Mouse (Mus musculus) forebrain, embryonic 10.5 days (tissue): ENCODE measurements around the gene Hist1h1e. TPM values are rescaled to one million over a fixed set of nuclear protein-coding genes. Genes with fewer than 3 reads are reported as not detected.
"Not testable (repeated sequence)": the region's sequence is repeated elsewhere in the genome, so short reads cannot be mapped to it uniquely, and the experiment has no call there.

Experiments
- DNase-seq: peaks from one replicate; pipeline ENCODE4 v3.0.0-alpha.2; 2017; ENCODE audit warnings: low spot score; ENCODE audit errors: extremely low spot score
- H3K27ac ChIP-seq: fragments of 300-500 bp; sonication (generic); 2 replicates; pipeline ENCODE4 v1.5.1; 2016; ENCODE audit warnings: mild to moderate bottlenecking
- H3K27me3 ChIP-seq: fragments of 300-500 bp; sonication (generic); 2 replicates; pipeline ENCODE4 v1.6.1; 2016; ENCODE audit warnings: mild to moderate bottlenecking; ENCODE audit not compliant: poor library complexity, severe bottlenecking
- H3K36me3 ChIP-seq: fragments of 300-500 bp; sonication (generic); replicated peaks from 2 replicates; pipeline ENCODE4 v1.6.1; 2016; ENCODE audit warnings: mild to moderate bottlenecking, moderate library complexity
- H3K4me1 ChIP-seq: fragments of 300-500 bp; sonication (generic); 2 replicates; pipeline ENCODE4 v1.6.1; 2016
- H3K4me3 ChIP-seq: fragments of 300-500 bp; sonication (generic); 2 replicates; pipeline ENCODE4 v1.5.1; 2016; ENCODE audit warnings: mild to moderate bottlenecking, moderate library complexity
- H3K9me3 ChIP-seq: fragments of 300-500 bp; sonication (generic); 2 replicates; pipeline ENCODE4 v1.6.1; 2016; ENCODE audit warnings: mild to moderate bottlenecking, moderate library complexity
- WGBS: fragments of 180-500 bp; shearing (Covaris S2); methylation state at CpG from one replicate; pipeline ENCODE4 v1.1.7; 2016; 5-methylcytosine and 5-hydroxymethylcytosine counted together
- polyA plus RNA-seq: library from polyadenylated mRNA; unstranded; fragments of >200 nt; fragmentation: Nextera tagmentation; extraction: Ambion mirVana; gene quantifications from 2 replicates; pipeline ENCODE4 v1.2.1, GENCODE M21; 2016

The Hist1h1e gene
- 19.8 and 21.4 TPM in 2 replicates for polyA plus RNA-seq

- WGBS = under 1% methylated on average over 53 of the region's 53 CpGs
- peaks cover 23% of the 10 kb centered on the region for H3K27me3 ChIP-seq
- peaks cover 28% of the 10 kb centered on the region for H3K4me1 ChIP-seq
- H3K4me3 ChIP-seq = peak within 1 kb of the TSS; percentile 73
- H3K9me3 ChIP-seq, H3K36me3 ChIP-seq: not testable (repeated sequence)
- peak within 1 kb of the TSS; percentile 97 for H3K27ac ChIP-seq
- DNase-seq = peak; percentile 90
Observed at GRCm38 (mm10) chr13:23622175-23622671, at the start of gene Hist1h1e. Gene Hist1h1e, minus strand, starts transcription at chr13:23622558.

GRCm38 (mm10) chr13:23662536-23662935 is 40.2 kb upstream of the Hist1h1e start:
- DNase-seq = no peak
- no peaks in the 10 kb centered on the region for H3K9me3 ChIP-seq
- no peak overlapping the region for H3K4me3 ChIP-seq
- no peaks in the 10 kb centered on the region for H3K36me3 ChIP-seq
- H3K27me3 ChIP-seq = no peaks in the 10 kb centered on the region
- H3K27ac ChIP-seq = no peak overlapping the region
- 83% methylated on average over 3 of the region's 3 CpGs for WGBS
- H3K4me1 ChIP-seq = no peaks in the 10 kb centered on the region

GRCm38 (mm10) chr13:23659636-23660366 is 37.4 kb upstream of the Hist1h1e start:
- no peaks in the 10 kb centered on the region for H3K9me3 ChIP-seq
- no peak for DNase-seq
- 84% methylated on average over 6 of the region's 6 CpGs for WGBS
- no peaks in the 10 kb centered on the region for H3K36me3 ChIP-seq
- H3K27ac ChIP-seq = no peak overlapping the region
- no peaks in the 10 kb centered on the region for H3K4me1 ChIP-seq
- no peaks in the 10 kb centered on the region for H3K27me3 ChIP-seq
- H3K4me3 ChIP-seq = no peak overlapping the region

GRCm38 (mm10) chr13:23630653-23631052 is 8.3 kb upstream of the Hist1h1e start:
- no peak overlapping the region for H3K27ac ChIP-seq
- no peak for DNase-seq
- H3K36me3 ChIP-seq = no peaks in the 10 kb centered on the region
- no peaks in the 10 kb centered on the region for H3K9me3 ChIP-seq
- peaks cover 40% of the 10 kb centered on the region for H3K27me3 ChIP-seq
- H3K4me1 ChIP-seq = no peaks in the 10 kb centered on the region
- H3K4me3 ChIP-seq = no peak overlapping the region
- WGBS = 52% methylated on average over 1 of the region's 1 CpGs

DNA sequence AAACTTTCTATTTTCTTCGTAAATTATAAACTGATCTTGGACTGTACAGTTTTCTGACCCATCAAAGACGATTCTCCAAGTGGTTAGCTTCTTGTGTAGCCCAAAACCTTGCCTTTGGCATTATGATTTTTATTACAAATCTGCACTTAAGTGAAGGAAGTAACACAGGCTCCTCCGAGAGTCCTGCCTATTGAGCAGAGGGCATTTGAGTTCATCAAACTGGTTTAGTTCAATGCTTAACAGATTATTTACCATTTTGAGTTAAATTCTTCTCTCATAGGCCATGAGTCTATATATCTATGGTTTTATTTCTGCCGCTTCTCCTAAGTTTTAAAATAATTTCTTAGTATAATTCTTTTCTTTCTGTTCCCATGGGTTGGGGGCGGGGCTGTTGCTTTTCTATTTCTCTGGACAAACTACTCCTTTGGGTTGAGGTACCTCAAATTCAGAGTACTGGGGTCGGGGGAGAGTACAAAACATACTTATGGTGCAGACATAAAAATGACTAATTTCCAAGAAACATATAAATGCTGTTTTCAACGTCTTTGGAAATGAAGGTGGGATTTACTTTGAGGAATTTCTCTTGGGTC is 598 bp upstream of the Hist1h1e start:
- Histone ChIP-seq H3K9me3 (no peaks in the 10 kb centered on the region), H3K27ac (peak overlapping the region; percentile 97), H3K36me3 (no peaks in the 10 kb centered on the region), H3K27me3 (peaks cover 26% of the 10 kb centered on the region), H3K4me3 (peak overlapping the region; percentile 73), H3K4me1 (peaks cover 28% of the 10 kb centered on the region)
- no peak for DNase-seq
- 30% methylated on average over 7 of the region's 7 CpGs for WGBS

- WGBS = under 1% methylated on average over 18 of the region's 18 CpGs
- DNase-seq = peak; percentile 48
- H3K27me3 ChIP-seq = peaks cover 21% of the 10 kb centered on the region
- no peaks in the 10 kb centered on the region for H3K36me3 ChIP-seq
- H3K4me3 ChIP-seq = peak overlapping the region; percentile 73
- H3K9me3 ChIP-seq = no peaks in the 10 kb centered on the region
- peaks cover 28% of the 10 kb centered on the region for H3K4me1 ChIP-seq
- peak overlapping the region; percentile 97 for H3K27ac ChIP-seq
Observed at GRCm38 (mm10) chr13:23621532-23622174, 705 bp downstream of the Hist1h1e start.

DNA sequence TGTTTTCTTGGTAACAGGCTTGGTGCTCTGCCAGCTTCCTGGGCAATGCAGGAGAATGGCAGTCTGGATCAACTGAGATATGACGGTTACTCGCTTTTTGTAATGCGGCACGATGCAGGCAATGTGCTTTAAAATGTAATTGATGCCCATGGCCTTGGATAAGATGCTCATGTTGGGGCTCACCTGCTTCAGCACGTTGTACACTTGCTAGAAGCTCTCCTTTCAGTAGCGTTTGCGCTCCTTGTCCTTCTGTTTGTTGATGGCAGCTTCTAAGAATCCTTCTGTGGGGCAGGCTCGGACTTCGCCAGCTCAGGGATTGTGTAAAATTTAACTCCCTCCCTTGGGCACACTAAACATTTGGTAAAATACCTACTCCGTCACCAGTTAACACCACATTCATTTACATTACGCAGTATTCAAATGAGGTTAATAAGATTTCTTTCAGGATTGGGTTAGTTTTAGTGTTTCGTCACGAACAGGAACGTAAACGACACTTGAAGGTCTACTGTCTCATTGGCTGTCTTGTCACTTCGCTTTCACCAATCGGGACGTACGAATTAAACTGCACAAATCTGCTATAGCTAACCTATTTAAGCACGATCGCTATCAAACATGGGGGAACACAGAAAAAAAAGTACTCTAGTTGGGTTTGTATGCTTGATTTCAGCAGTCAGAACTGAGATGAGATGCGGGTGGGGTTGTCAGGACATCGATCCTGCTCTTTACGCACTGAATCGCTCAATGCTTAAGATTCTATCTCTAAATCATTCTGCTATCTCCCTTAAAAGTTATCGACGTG is 1.4 kb downstream of the Hist1h1e start, which contains the start of gene Hist1h2be:
Gene Hist1h2be (minus strand): TSS at position 392 of the 799 bp plus-strand sequence.
- Histone ChIP-seq H3K4me3 (peak within 1 kb of the TSS; percentile 73), H3K4me1 (peaks cover 28% of the 10 kb centered on the region), H3K27ac (peak within 1 kb of the TSS; percentile 97), H3K27me3 (peaks cover 14% of the 10 kb centered on the region), H3K36me3 (no peaks in the 10 kb centered on the region), H3K9me3 (no peaks in the 10 kb centered on the region)
- WGBS = 1% methylated on average over 27 of the region's 27 CpGs
- DNase-seq = peak; percentile 76

DNA sequence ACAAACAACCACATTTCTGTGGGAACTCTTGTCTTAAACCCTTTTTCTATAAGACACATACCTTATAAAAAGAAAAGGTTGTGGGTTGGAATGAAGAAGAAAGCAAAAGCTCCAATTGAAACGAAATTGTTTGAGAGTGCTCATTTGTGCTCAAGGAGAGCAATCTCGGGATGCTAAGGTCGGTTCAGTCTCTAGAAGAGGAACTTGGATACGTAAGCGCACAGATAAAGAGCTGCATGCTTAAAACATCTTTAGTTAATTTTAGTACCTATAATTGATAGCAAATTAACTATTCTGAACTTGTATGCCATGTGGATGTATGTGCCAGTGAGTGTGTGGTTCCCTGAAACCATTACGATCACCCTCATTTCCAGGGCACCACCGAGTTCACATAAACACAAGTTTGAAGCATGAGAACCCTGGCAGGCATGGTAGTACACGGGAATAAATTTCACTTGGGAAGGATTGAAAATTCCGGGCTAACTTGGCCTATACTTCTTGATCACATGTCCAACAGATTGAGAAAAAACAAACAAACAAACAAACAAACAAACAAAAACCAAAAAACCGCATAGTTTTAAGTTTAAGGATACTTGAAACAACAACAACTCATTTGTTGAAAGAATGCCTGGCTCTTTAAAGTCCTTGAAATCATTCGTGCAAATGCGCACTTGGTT is 2.2 kb downstream of the Hist1h1e start:
- Histone ChIP-seq H3K4me3 (peak overlapping the region; percentile 73), H3K27ac (peak overlapping the region; percentile 97), H3K36me3 (no peaks in the 10 kb centered on the region), H3K9me3 (no peaks in the 10 kb centered on the region), H3K4me1 (peaks cover 28% of the 10 kb centered on the region), H3K27me3 (peaks cover 6% of the 10 kb centered on the region)
- no peak for DNase-seq
- 59% methylated on average over 12 of the region's 12 CpGs for WGBS

DNA sequence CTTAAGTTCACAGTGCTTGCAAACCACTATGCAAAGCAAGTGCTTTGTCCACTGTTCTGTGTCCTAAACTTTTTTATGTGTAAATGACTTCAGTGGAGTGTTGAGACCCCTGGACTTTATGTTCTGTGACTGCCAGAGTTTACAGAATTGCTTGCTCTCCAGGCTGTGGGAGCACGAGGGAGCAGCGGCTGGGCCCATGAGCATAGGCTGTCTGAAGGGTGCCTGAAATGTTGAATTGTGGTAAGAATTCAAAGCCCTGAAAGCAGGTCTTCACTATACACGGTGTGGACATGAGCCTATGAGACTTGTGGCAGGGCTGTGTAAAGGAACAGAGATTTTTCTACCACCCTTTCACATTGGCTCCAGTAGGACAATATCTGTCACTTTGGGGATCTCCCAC is 10.7 kb downstream of the Hist1h1e start:
- no peak for DNase-seq
- Histone ChIP-seq H3K4me1 (no peaks in the 10 kb centered on the region), H3K36me3 (0 out of 2 replicates have a peak, but pooled peaks cover 3% of the 10 kb centered on the region), H3K27ac (no peak overlapping the region), H3K27me3 (no peaks in the 10 kb centered on the region), H3K4me3 (no peak overlapping the region), H3K9me3 (no peaks in the 10 kb centered on the region)
- WGBS = 93% methylated on average over 3 of the region's 3 CpGs

GRCm38 (mm10) chr13:23610393-23610792 is 12.0 kb downstream of the Hist1h1e start:
- no peak overlapping the region for H3K4me3 ChIP-seq
- 0 out of 2 replicates have a peak, but pooled peaks cover 3% of the 10 kb centered on the region for H3K36me3 ChIP-seq
- no peaks in the 10 kb centered on the region for H3K4me1 ChIP-seq
- H3K9me3 ChIP-seq = no peaks in the 10 kb centered on the region
- no peak for DNase-seq
- no peak overlapping the region for H3K27ac ChIP-seq
- H3K27me3 ChIP-seq = no peaks in the 10 kb centered on the region
- 67% methylated on average over 2 of the region's 2 CpGs for WGBS

DNA sequence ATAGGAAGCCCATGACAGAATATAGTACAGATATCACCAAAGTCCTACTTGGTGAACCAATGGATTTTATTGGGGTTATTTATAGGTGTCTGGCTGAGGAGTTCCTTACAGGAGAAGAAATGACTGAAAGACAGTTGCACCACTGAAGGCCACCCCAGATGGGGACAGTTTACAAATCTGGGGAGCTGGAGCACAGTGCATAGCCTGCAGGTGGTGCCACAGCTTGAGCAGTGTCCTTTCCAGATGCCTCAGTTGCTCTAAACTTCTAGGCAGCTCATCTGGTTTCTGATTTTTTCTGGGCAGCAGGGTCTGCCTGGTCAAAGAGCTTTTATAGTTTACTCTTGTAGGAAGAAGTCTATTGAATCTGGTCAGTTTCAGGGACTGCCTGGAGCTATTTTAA is 12.5 kb downstream of the Hist1h1e start:
- Histone ChIP-seq H3K27me3 (no peaks in the 10 kb centered on the region), H3K4me1 (no peaks in the 10 kb centered on the region)
- DNase-seq = no peak

GRCm38 (mm10) chr13:23609209-23609608 is 13.1 kb downstream of the Hist1h1e start:
- no peaks in the 10 kb centered on the region for H3K9me3 ChIP-seq
- no peaks in the 10 kb centered on the region for H3K27me3 ChIP-seq
- H3K4me1 ChIP-seq = no peaks in the 10 kb centered on the region
- WGBS = 88% methylated on average over 4 of the region's 4 CpGs
- DNase-seq = no peak
- H3K4me3 ChIP-seq = no peak overlapping the region
- H3K36me3 ChIP-seq = 0 out of 2 replicates have a peak, but pooled peaks cover 3% of the 10 kb centered on the region
- no peak overlapping the region for H3K27ac ChIP-seq

More for the DNA sequence above, 12.5 kb downstream of the Hist1h1e start:
- no peaks in the 10 kb centered on the region for H3K9me3 ChIP-seq
- H3K27ac ChIP-seq = no peak overlapping the region
- H3K36me3 ChIP-seq = 0 out of 2 replicates have a peak, but pooled peaks cover 3% of the 10 kb centered on the region
- H3K4me3 ChIP-seq = no peak overlapping the region
